Mouse (Mus musculus) intestine, postnatal 0 days (tissue): ENCODE measurements around the gene C8g. TPM values are rescaled to one million over a fixed set of nuclear protein-coding genes. Genes with fewer than 3 reads are reported as not detected.

Source experiments
- ATAC-seq: fragments of 200-750 bp; cut with Nextera tagmentation; 2 replicates; pipeline ENCODE4 v1.8.0; 2017; ENCODE audit warnings: mild to moderate bottlenecking, moderate TSS enrichment, moderate library complexity
- H3K27ac ChIP-seq: fragments of 300-500 bp; sonication (generic); 2 replicates; pipeline ENCODE4 v1.5.1; 2014; ENCODE audit warnings: mild to moderate bottlenecking, low read depth, low read length, moderate library complexity
- H3K27me3 ChIP-seq: fragments of 300-500 bp; sonication (generic); replicated peaks from 2 replicates; pipeline ENCODE4 v1.6.1; 2014; ENCODE audit warnings: low read length, mixed read lengths; ENCODE audit not compliant: control insufficient read depth, insufficient read depth
- H3K36me3 ChIP-seq: fragments of 300-500 bp; sonication (generic); 2 replicates; pipeline ENCODE4 v1.6.1; 2014; ENCODE audit warnings: mild to moderate bottlenecking, moderate library complexity; ENCODE audit not compliant: control insufficient read depth, insufficient read depth
- H3K4me1 ChIP-seq: fragments of 300-500 bp; sonication (generic); replicated peaks from 2 replicates; pipeline ENCODE4 v1.6.1; 2014; ENCODE audit warnings: antibody characterized with exemption, low read length, mixed read lengths; ENCODE audit not compliant: control insufficient read depth, insufficient read depth
- H3K4me2 ChIP-seq: fragments of 300-500 bp; sonication (generic); replicated peaks from 2 replicates; pipeline ENCODE4 v1.6.1; 2014; ENCODE audit warnings: low read depth, mild to moderate bottlenecking, moderate library complexity
- H3K4me3 ChIP-seq: fragments of 300-500 bp; sonication (generic); 2 replicates; pipeline ENCODE4 v1.5.1; 2014; ENCODE audit warnings: low read depth, low read length
- H3K9ac ChIP-seq: fragments of 300-500 bp; sonication (generic); 2 replicates; pipeline ENCODE4 v1.6.1; 2014; ENCODE audit warnings: mild to moderate bottlenecking, low read depth, low read length
- H3K9me3 ChIP-seq: fragments of 300-500 bp; sonication (generic); 2 replicates; pipeline ENCODE4 v1.6.1; 2016; ENCODE audit warnings: mixed run types; ENCODE audit not compliant: control insufficient read depth
- CTCF ChIP-seq: sonication (generic); IDR thresholded peaks from 2 replicates; pipeline ENCODE4 v1.5.1; 2016; ENCODE audit warnings: low read depth, mild to moderate bottlenecking, control low read depth, antibody characterized with exemption, moderate library complexity
- WGBS: fragments of 180-500 bp; shearing (Covaris S2); extraction: QIAGEN DNeasy Blood & Tissue Kit; methylation state at CpG from one replicate; pipeline ENCODE4 v1.1.7; 2014; 5-methylcytosine and 5-hydroxymethylcytosine counted together
- polyA plus RNA-seq: library from polyadenylated mRNA; unstranded; fragments of >200 nt; fragmentation: Nextera tagmentation; extraction: Ambion mirVana; gene quantifications from 2 replicates; pipeline ENCODE4 v1.2.1, GENCODE M21; 2015

C8g gene
- polyA plus RNA-seq, 1 experiment from 2014 or later, result 48.5 TPM

- ATAC-seq, result no peak
- H3K4me2 ChIP-seq, result no peak overlapping the region
- H3K36me3 ChIP-seq, result peaks cover 91% of the 10 kb centered on the region
- H3K27me3 ChIP-seq, result no peaks in the 10 kb centered on the region
- H3K9me3 ChIP-seq, result no peaks in the 10 kb centered on the region
- 87% methylated on average over 9 of the region's 9 CpGs for WGBS
- H3K27ac ChIP-seq, result no peak overlapping the region
- TF ChIP-seq CTCF, result no peak
- no peak overlapping the region for H3K4me3 ChIP-seq
- H3K4me1 ChIP-seq, result no peaks in the 10 kb centered on the region
- H3K9ac ChIP-seq, result no peak overlapping the region
Observed at GRCm38 (mm10) chr2:25526510-25527302, 25.2 kb upstream of the C8g start.

- no peak for ATAC-seq
- whole genome bisulfite sequencing, result 75% methylated on average over 3 of the region's 3 CpGs
- peaks cover 10% of the 10 kb centered on the region for H3K36me3 ChIP-seq
- H3K9me3 ChIP-seq, result no peaks in the 10 kb centered on the region
- H3K4me1 ChIP-seq, result no peaks in the 10 kb centered on the region
- no peaks in the 10 kb centered on the region for H3K27me3 ChIP-seq
- no peak overlapping the region for H3K4me2 ChIP-seq
- H3K4me3 ChIP-seq, result no peak overlapping the region
- TF ChIP-seq CTCF, result peak; percentile 62
- H3K27ac ChIP-seq, result no peak overlapping the region
- no peak overlapping the region for H3K9ac ChIP-seq
Observed at GRCm38 (mm10) chr2:25509912-25510311, 8.4 kb upstream of the C8g start.

- H3K4me3 ChIP-seq, result no peak overlapping the region
- no peaks in the 10 kb centered on the region for H3K27me3 ChIP-seq
- no peaks in the 10 kb centered on the region for H3K9me3 ChIP-seq
- no peak overlapping the region for H3K4me2 ChIP-seq
- TF ChIP-seq CTCF, result peak; percentile 64
- no peak overlapping the region for H3K9ac ChIP-seq
- H3K36me3 ChIP-seq, result peaks cover 27% of the 10 kb centered on the region
- ATAC-seq, result no peak
- WGBS, result 48% methylated on average over 5 of the region's 5 CpGs
- 0 out of 2 replicates have a peak, but pooled peaks cover 3% of the 10 kb centered on the region for H3K4me1 ChIP-seq
- no peak overlapping the region for H3K27ac ChIP-seq
Observed at GRCm38 (mm10) chr2:25506964-25507363, 5.4 kb upstream of the C8g start.

- peaks cover 9% of the 10 kb centered on the region; the same call in 1 of the 2 replicates for H3K4me1 ChIP-seq
- no peak overlapping the region for H3K4me2 ChIP-seq
- no peak overlapping the region for H3K4me3 ChIP-seq
- TF ChIP-seq CTCF, result no peak
- no peak for ATAC-seq
- no peaks in the 10 kb centered on the region for H3K9me3 ChIP-seq
- H3K36me3 ChIP-seq, result peaks cover 27% of the 10 kb centered on the region
- H3K9ac ChIP-seq, result no peak overlapping the region
- H3K27me3 ChIP-seq, result no peaks in the 10 kb centered on the region
- 98% methylated on average over 4 of the region's 4 CpGs for WGBS
- H3K27ac ChIP-seq, result no peak overlapping the region
Observed at GRCm38 (mm10) chr2:25505860-25506259, 4.3 kb upstream of the C8g start.

- no peak overlapping the region for H3K4me3 ChIP-seq
- H3K9me3 ChIP-seq, result no peaks in the 10 kb centered on the region
- H3K36me3 ChIP-seq, result peaks cover 27% of the 10 kb centered on the region
- ATAC-seq, result no peak
- H3K9ac ChIP-seq, result no peak overlapping the region
- no peaks in the 10 kb centered on the region for H3K27me3 ChIP-seq
- H3K27ac ChIP-seq, result no peak overlapping the region
- H3K4me2 ChIP-seq, result no peak overlapping the region
- H3K4me1 ChIP-seq, result peaks cover 9% of the 10 kb centered on the region; the same call in 1 of the 2 replicates
- 75% methylated on average over 1 of the region's 1 CpGs for WGBS
- TF ChIP-seq CTCF, result no peak
Observed at GRCm38 (mm10) chr2:25505000-25505399, 3.5 kb upstream of the C8g start.

- Histone ChIP-seq H3K4me3 (no peak overlapping the region), H3K27ac (no peak overlapping the region), H3K9ac (no peak overlapping the region), H3K27me3 (no peaks in the 10 kb centered on the region), H3K4me2 (no peak overlapping the region), H3K9me3 (no peaks in the 10 kb centered on the region), H3K4me1 (peaks cover 9% of the 10 kb centered on the region; the same call in 1 of the 2 replicates), H3K36me3 (peaks cover 27% of the 10 kb centered on the region)
- 88% methylated on average over 19 of the region's 19 CpGs for WGBS
- ATAC-seq, result no peak
- TF ChIP-seq CTCF, result no peak
Observed at GRCm38 (mm10) chr2:25504538-25504937, 3.0 kb upstream of the C8g start.
